Mouse (Mus musculus): ENCODE results near the gene Esrrg.

- TF ChIP-seq POLR2A (IDR thresholded peaks at IDR 0.05; ENCODE audit: control insufficient read depth, extremely low read depth, insufficient read depth, low read length, poor library complexity), result no peak
- TF ChIP-seq CTCF (IDR thresholded peaks at IDR 0.05; ENCODE audit: borderline replicate concordance, control insufficient read depth, extremely low read depth, insufficient read depth, low read length, poor library complexity), result no peak
Observed at GRCm38 (mm10) chr1:187981028-187981427, 372.4 kb downstream of the Esrrg start.
